Mouse (Mus musculus): Measurements from ENCODE around the gene Rragb. TPM values are rescaled to one million over a fixed set of nuclear protein-coding genes. Genes with fewer than 3 reads are reported as not detected.
"Not testable (repeated sequence)": the region's sequence is repeated elsewhere in the genome, so short reads cannot be mapped to it uniquely, and the experiment has no call there.

Rragb gene
- 6.3 and 6.9 TPM in 2 replicates for polyA plus RNA-seq (2015; fragmentation: Nextera tagmentation; extraction: Ambion mirVana)

DNA sequence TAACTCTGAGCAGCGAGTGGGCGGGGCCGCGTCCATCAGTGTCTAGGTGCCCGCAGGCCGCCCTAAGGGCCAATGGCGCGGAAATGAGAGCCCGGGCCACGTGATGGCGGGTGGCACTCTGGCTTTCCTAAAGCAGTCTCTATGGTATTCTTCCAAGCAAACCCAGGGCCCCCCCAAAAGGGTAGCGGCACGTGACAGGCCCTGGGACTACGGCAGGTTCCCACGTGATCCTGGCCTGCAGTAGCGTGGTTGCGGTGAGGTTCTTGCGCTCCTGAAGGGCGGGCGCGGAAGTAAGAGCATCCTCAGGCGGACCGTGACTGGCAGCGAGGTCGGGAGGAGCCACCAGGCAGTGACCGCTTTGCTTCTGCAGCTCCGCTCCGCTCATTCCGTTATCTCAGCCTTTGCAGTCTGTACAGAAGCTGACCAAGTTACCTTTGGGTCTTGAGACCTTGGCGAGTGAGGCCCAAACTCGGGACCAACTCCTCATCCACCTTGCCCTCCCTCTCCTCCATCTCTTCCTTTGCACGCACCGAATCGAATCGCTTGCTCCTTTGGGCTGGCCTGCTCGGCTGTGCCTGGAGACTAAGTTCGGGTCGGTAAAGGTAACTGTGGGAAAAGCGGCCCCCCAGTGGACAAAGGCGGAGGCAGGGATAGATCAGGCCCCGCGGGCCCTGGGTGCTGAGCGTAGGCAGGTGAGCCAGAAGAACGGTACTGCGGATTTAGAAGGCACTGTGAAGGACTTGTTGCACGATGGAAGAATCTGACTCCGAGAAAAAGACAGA lies at the start of gene Rragb:
Gene Rragb, plus strand, starts transcription at position 248 of the 782 bp plus-strand sequence.
- Histone ChIP-seq H3K9ac (replicated peaks; ENCODE audit: low read depth, low read length) (peak within 1 kb of the TSS; percentile 61), H3K27ac (ENCODE audit: low read length) (peak within 1 kb of the TSS; percentile 28; the same call in 1 of the 2 replicates), H3K4me1 (replicated peaks; ENCODE audit: control insufficient read depth, insufficient read depth, low read length) (no peaks in the 10 kb centered on the region; the same call in 1 of the 2 replicates), H3K27me3 (replicated peaks; ENCODE audit: control insufficient read depth, insufficient read depth, low read length) (no peaks in the 10 kb centered on the region), H3K9me3 (ENCODE audit: control insufficient read depth, low read length) (no peaks in the 10 kb centered on the region), H3K4me2 (ENCODE audit: low read length) (peak within 1 kb of the TSS; percentile 61), H3K4me3 (replicated peaks; ENCODE audit: low read length) (peak within 1 kb of the TSS; percentile 59), H3K36me3 (ENCODE audit: control insufficient read depth, insufficient read depth) (no peaks in the 10 kb centered on the region)
- WGBS: 12% methylated on average over 47 of the region's 47 CpGs
- ATAC-seq: peak; percentile 98

- 6% methylated on average over 3 of the region's 3 CpGs for WGBS
- no peaks in the 10 kb centered on the region for H3K4me1 ChIP-seq (replicated peaks; ENCODE audit: control insufficient read depth, insufficient read depth, low read length)
- no peaks in the 10 kb centered on the region for H3K27me3 ChIP-seq (replicated peaks; ENCODE audit: control insufficient read depth, insufficient read depth, low read length)
- no peak within 1 kb of the TSS for H3K4me3 ChIP-seq (replicated peaks; ENCODE audit: low read length)
- no peak within 1 kb of the TSS for H3K9ac ChIP-seq (replicated peaks; ENCODE audit: low read depth, low read length)
- H3K4me2 ChIP-seq (ENCODE audit: low read length): no peak within 1 kb of the TSS
- no peaks in the 10 kb centered on the region for H3K9me3 ChIP-seq (ENCODE audit: control insufficient read depth, low read length)
- no peak for ATAC-seq
- H3K27ac ChIP-seq (ENCODE audit: low read length): no peak within 1 kb of the TSS
- H3K36me3 ChIP-seq (ENCODE audit: control insufficient read depth, insufficient read depth): no peaks in the 10 kb centered on the region
Measured at GRCm38 (mm10) chrX:153118486-153118885, 21.3 kb upstream of the Rragb start, which contains the start of gene Foxr2. Gene Foxr2, plus strand, starts transcription at chrX:153118786.

- Histone ChIP-seq H3K27ac (ENCODE audit: low read length) (no peak overlapping the region), H3K4me3 (replicated peaks; ENCODE audit: low read length) (no peak overlapping the region), H3K27me3 (replicated peaks; ENCODE audit: control insufficient read depth, insufficient read depth, low read length) (no peaks in the 10 kb centered on the region), H3K9ac (replicated peaks; ENCODE audit: low read depth, low read length) (no peak overlapping the region), H3K9me3 (ENCODE audit: control insufficient read depth, low read length) (no peaks in the 10 kb centered on the region), H3K36me3 (ENCODE audit: control insufficient read depth, insufficient read depth) (no peaks in the 10 kb centered on the region), H3K4me1 (replicated peaks; ENCODE audit: control insufficient read depth, insufficient read depth, low read length) (no peaks in the 10 kb centered on the region), H3K4me2 (ENCODE audit: low read length) (no peak overlapping the region)
- ATAC-seq: no peak
- 39% methylated on average over 2 of the region's 2 CpGs for WGBS
Measured at GRCm38 (mm10) chrX:153119013-153119412, 20.8 kb upstream of the Rragb start.

DNA sequence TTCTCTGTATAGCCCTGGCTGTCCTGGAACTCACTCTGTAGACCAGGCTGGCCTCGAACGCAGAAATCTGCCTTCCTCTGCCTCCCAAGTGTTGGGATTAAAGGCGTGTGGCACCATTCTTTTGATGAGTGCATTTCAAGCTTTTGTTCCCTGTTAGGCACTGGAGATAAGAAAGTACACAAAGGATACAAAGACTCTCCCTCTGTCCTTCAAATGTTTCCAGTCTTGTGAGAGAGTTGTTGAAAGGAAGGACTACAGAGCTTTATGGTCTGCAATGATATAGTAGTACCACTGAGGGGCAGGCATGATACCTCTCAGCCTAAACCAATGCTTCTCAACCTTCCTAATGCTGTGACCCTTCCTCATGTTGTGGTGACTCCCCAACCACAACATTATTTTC lies 2.9 kb downstream of the Rragb start:
- Histone ChIP-seq H3K27me3 (replicated peaks; ENCODE audit: control insufficient read depth, insufficient read depth, low read length) (no peaks in the 10 kb centered on the region), H3K27ac (ENCODE audit: low read length) (no peak overlapping the region), H3K9ac (replicated peaks; ENCODE audit: low read depth, low read length) (no peak overlapping the region), H3K4me3 (replicated peaks; ENCODE audit: low read length) (no peak overlapping the region), H3K36me3 (ENCODE audit: control insufficient read depth, insufficient read depth) (no peaks in the 10 kb centered on the region), H3K4me1 (replicated peaks; ENCODE audit: control insufficient read depth, insufficient read depth, low read length) (no peaks in the 10 kb centered on the region; the same call in 1 of the 2 replicates), H3K9me3 (ENCODE audit: control insufficient read depth, low read length) (no peaks in the 10 kb centered on the region), H3K4me2 (ENCODE audit: low read length) (no peak overlapping the region)
- WGBS: 59% methylated on average over 3 of the region's 3 CpGs
- ATAC-seq: no peak

DNA sequence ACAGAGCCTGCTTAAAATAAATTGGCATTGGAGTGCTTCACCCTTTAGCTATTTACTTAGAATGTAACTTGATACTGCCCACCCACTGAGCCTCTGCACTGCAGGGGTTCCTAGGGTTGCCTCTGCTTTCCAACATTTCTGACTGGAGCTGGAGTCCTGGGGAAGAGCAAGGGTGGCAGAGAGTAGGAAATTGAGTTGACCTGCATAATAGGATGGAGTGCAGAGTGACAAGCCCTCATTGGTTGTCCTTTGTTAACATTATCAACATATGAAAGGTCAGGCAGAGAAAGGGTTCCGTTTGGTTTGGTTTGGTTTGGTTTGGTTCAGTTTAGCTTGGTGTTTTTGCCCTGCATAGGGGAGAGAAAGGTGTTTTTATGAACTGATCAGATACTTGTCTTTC lies 12.0 kb downstream of the Rragb start:
- H3K27ac ChIP-seq (ENCODE audit: low read length): no peak overlapping the region
- H3K4me3 ChIP-seq (replicated peaks; ENCODE audit: low read length): no peak overlapping the region
- H3K36me3 ChIP-seq (ENCODE audit: control insufficient read depth, insufficient read depth): no peaks in the 10 kb centered on the region
- no peak for ATAC-seq
- H3K27me3 ChIP-seq (replicated peaks; ENCODE audit: control insufficient read depth, insufficient read depth, low read length): no peaks in the 10 kb centered on the region
- H3K4me2 ChIP-seq (ENCODE audit: low read length): no peak overlapping the region
- H3K9me3 ChIP-seq (ENCODE audit: control insufficient read depth, low read length): no peaks in the 10 kb centered on the region
- no peaks in the 10 kb centered on the region for H3K4me1 ChIP-seq (replicated peaks; ENCODE audit: control insufficient read depth, insufficient read depth, low read length)
- H3K9ac ChIP-seq (replicated peaks; ENCODE audit: low read depth, low read length): no peak overlapping the region
- WGBS: 23% methylated on average over 1 of the region's 1 CpGs

GRCm38 (mm10) chrX:153155322-153155721 lies 15.5 kb downstream of the Rragb start:
- Histone ChIP-seq H3K27me3 (replicated peaks; ENCODE audit: control insufficient read depth, insufficient read depth, low read length) (no peaks in the 10 kb centered on the region), H3K4me1 (replicated peaks; ENCODE audit: control insufficient read depth, insufficient read depth, low read length) (no peaks in the 10 kb centered on the region), H3K9me3 (ENCODE audit: control insufficient read depth, low read length) (no peaks in the 10 kb centered on the region), H3K4me2 (ENCODE audit: low read length) (no peak overlapping the region), H3K9ac (replicated peaks; ENCODE audit: low read depth, low read length) (no peak overlapping the region), H3K36me3 (ENCODE audit: control insufficient read depth, insufficient read depth) (no peaks in the 10 kb centered on the region), H3K4me3 (replicated peaks; ENCODE audit: low read length) (no peak overlapping the region), H3K27ac (ENCODE audit: low read length) (no peak overlapping the region)
- WGBS: 46% methylated on average over 3 of the region's 3 CpGs
- ATAC-seq: no peak

- 10% methylated on average over 1 of the region's 1 CpGs for WGBS
- Histone ChIP-seq H3K4me1 (replicated peaks; ENCODE audit: control insufficient read depth, insufficient read depth, low read length) (no peaks in the 10 kb centered on the region), H3K27me3 (replicated peaks; ENCODE audit: control insufficient read depth, insufficient read depth, low read length) (no peaks in the 10 kb centered on the region)
Measured at GRCm38 (mm10) chrX:153174786-153175185, 35.0 kb downstream of the Rragb start.

GRCm38 (mm10) chrX:153182221-153182620 lies 42.4 kb downstream of the Rragb start:
- WGBS: 88% methylated on average over 2 of the region's 2 CpGs
- ATAC-seq: no peak
- H3K4me2 ChIP-seq (ENCODE audit: low read length): no peak overlapping the region
- H3K9me3 ChIP-seq (ENCODE audit: control insufficient read depth, low read length): no peaks in the 10 kb centered on the region
- H3K27me3 ChIP-seq (replicated peaks; ENCODE audit: control insufficient read depth, insufficient read depth, low read length): no peaks in the 10 kb centered on the region
- H3K27ac ChIP-seq (ENCODE audit: low read length): no peak overlapping the region
- H3K36me3 ChIP-seq (ENCODE audit: control insufficient read depth, insufficient read depth): no peaks in the 10 kb centered on the region
- no peaks in the 10 kb centered on the region for H3K4me1 ChIP-seq (replicated peaks; ENCODE audit: control insufficient read depth, insufficient read depth, low read length)
- no peak overlapping the region for H3K9ac ChIP-seq (replicated peaks; ENCODE audit: low read depth, low read length)
- no peak overlapping the region for H3K4me3 ChIP-seq (replicated peaks; ENCODE audit: low read length)

More at GRCm38 (mm10) chrX:153174786-153175185, 35.0 kb downstream of the Rragb start:
- Histone ChIP-seq H3K9ac (replicated peaks; ENCODE audit: low read depth, low read length) (no peak overlapping the region), H3K36me3 (ENCODE audit: control insufficient read depth, insufficient read depth) (no peaks in the 10 kb centered on the region), H3K27ac (ENCODE audit: low read length) (no peak overlapping the region), H3K4me2 (ENCODE audit: low read length) (no peak overlapping the region), H3K4me3 (replicated peaks; ENCODE audit: low read length) (no peak overlapping the region), H3K9me3 (ENCODE audit: control insufficient read depth, low read length) (no peaks in the 10 kb centered on the region)
- no peak for ATAC-seq

DNA sequence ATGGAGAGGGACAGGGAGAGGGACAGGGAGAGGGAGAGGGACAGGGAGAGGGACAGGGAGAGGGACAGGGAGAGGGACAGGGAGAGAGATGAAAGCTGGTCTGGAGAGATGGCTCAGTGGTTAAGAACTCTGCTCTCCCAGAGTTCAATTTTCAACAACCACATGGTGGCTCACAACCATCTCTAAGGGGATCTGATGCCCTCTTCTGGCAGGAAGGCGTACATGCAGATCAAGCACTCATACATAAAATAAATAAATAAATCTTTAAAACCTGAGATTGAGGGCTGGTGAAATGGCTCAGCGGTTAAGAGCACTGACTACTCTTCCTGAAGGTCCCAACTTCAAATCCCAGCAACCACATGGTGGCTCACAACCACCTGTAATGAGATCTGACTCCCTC lies 59.4 kb downstream of the Rragb start:
- H3K4me1 ChIP-seq (replicated peaks; ENCODE audit: control insufficient read depth, insufficient read depth, low read length); H3K9me3 ChIP-seq (ENCODE audit: control insufficient read depth, low read length); ATAC-seq; H3K4me3 ChIP-seq (replicated peaks; ENCODE audit: low read length); H3K9ac ChIP-seq (replicated peaks; ENCODE audit: low read depth, low read length); H3K27ac ChIP-seq (ENCODE audit: low read length); H3K36me3 ChIP-seq (ENCODE audit: control insufficient read depth, insufficient read depth); H3K4me2 ChIP-seq (ENCODE audit: low read length); H3K27me3 ChIP-seq (replicated peaks; ENCODE audit: control insufficient read depth, insufficient read depth, low read length): not testable (repeated sequence)
- WGBS: 82% methylated on average over 2 of the region's 2 CpGs
